Mouse (Mus musculus) Patski (cell line): ENCODE data around the gene Nck1. TPM values are rescaled to one million over a fixed set of nuclear protein-coding genes. Genes with fewer than 3 reads are reported as not detected.
A peak's percentile ranks its signal among the peaks of the same experiment; 100 is the strongest.

Experiments used
- ATAC-seq: fragments of 100-300 bp; one replicate; pipeline ENCODE4 v1.8.0; 2021
- CTCF ChIA-PET: fragments of 350-600 bp; sonication (Branson Sonifier 250); formaldehyde crosslinking; loops from one replicate; lab custom pipeline; 2022; ENCODE audit warnings: inconsistent platforms; lab: Charles Lee
- POLR2A ChIA-PET: fragments of 350-600 bp; sonication (Branson Sonifier 250); formaldehyde crosslinking; loops from one replicate; lab custom pipeline; 2022; ENCODE audit warnings: antibody characterized with exemption, inconsistent platforms; lab: Charles Lee
- DNase-seq: peaks from one replicate; pipeline ENCODE4 v3.0.0-alpha.2; 2011; ENCODE audit warnings: low read depth, low spot score
- H3K27me3 ChIP-seq: fragments of 371-371 bp; one replicate; pipeline ENCODE4 v1.5.1; 2021
- CTCF ChIP-seq: fragments of 100-300 bp; IDR thresholded peaks from one replicate; pipeline ENCODE4 v1.5.1; 2021
- in situ Hi-C: fragments of 300-500 bp; cut with MboI; formaldehyde crosslinking; loops from 3 replicates; pipeline ENCODE4 v1.11.1; 2018; ENCODE audit warnings: low pct_unique_long_range_greater_than_20kb, mixed read lengths
- polyA plus RNA-seq: library from polyadenylated mRNA; unstranded; gene quantifications from one replicate; pipeline ENCODE4 v1.2.3, GENCODE M21; 2021

The Nck1 gene
- polyA plus RNA-seq, 1 experiment from 2014 or later, result 65.1 TPM

- DNase-seq (no peak), ATAC-seq (no peak)
- in situ Hi-C loops, result no loop called here
- TF ChIP-seq CTCF, result no peak
- CTCF ChIA-PET, result interaction anchor here (1.4 kb wide), 1 partner anchor 19 kb away, joined by 4 read pairs; no protein-coding TSS in a partner anchor
- no peaks in the 10 kb centered on the region for H3K27me3 ChIP-seq
- POLR2A ChIA-PET, result interaction anchor here (1.1 kb wide), 1 partner anchor 20 kb away, joined by 3 read pairs; no protein-coding TSS in a partner anchor
Observed at GRCm38 (mm10) chr9:100472931-100473330, 73.0 kb downstream of the Nck1 start.

DNA sequence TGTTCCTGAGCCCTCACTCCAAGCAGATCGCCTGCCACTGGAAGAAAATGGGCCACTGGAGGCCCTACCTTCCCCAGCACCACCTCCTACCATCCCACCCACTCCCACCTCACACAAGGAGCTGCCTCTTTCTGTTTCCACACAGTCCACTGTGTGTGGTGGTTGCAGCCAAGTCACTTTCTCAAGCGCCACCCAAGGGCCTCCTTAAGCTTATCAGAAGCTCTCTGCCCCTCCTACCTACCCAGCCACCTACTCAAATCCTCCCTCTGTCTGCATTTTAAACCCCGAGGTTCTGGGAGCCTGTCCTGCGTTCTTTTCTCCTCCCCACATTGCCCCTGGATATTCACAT, 74.4 kb downstream of the Nck1 start:
- no peak for TF ChIP-seq CTCF
- H3K27me3 ChIP-seq, result no peaks in the 10 kb centered on the region
- in situ Hi-C loops, result no loop called here
- POLR2A ChIA-PET, result interaction anchor here (0.5 kb wide), 1 partner anchor 173 kb away, joined by 8 read pairs; no protein-coding TSS in a partner anchor
- DNase-seq, result no peak
- ATAC-seq, result no peak
- CTCF ChIA-PET, result interaction anchor here (1.4 kb wide), 1 partner anchor 17 kb away, joined by 4 read pairs; no protein-coding TSS in a partner anchor

DNA sequence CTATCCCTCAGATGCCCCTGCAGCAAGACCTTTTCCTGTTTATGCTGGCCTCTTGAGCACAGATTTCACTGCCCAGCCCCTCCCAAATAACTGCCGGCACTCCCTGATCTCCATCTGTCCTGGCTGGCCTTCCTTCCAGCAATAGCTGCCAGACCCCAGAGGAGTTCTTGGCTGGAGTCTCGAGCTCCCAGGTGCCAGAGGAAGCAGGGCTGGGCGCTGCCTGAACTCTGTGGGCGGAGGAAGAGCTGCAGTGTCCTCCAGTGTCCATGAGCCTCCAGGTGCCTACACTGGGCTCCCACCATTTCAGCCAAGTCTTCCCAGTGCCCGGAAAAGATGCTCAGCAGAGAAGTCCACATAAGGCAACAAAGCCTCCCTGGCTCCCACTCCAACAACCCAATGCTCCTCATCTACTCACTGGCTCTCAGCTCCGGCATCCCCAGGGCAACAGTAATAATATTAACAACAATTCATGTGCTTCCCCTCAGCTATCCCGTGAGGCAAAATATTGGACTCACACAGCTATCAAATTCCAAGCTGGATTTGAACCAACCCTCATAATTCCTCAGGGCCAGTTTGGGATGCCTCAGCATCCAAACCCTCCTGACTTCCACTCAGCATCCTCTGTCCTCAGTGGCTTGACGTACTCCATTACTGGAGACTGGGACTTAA, 74.9 kb downstream of the Nck1 start:
- no peak for DNase-seq
- in situ Hi-C loops, result no loop called here
- TF ChIP-seq CTCF, result no peak
- H3K27me3 ChIP-seq, result no peaks in the 10 kb centered on the region
- POLR2A ChIA-PET, result interaction anchor here (0.5 kb wide), 1 partner anchor 174 kb away, joined by 8 read pairs; no protein-coding TSS in a partner anchor
- CTCF ChIA-PET, result interaction anchor here (1.0 kb wide), 1 partner anchor 9 kb away, joined by 3 read pairs; no protein-coding TSS in a partner anchor
- ATAC-seq, result no peak

DNA sequence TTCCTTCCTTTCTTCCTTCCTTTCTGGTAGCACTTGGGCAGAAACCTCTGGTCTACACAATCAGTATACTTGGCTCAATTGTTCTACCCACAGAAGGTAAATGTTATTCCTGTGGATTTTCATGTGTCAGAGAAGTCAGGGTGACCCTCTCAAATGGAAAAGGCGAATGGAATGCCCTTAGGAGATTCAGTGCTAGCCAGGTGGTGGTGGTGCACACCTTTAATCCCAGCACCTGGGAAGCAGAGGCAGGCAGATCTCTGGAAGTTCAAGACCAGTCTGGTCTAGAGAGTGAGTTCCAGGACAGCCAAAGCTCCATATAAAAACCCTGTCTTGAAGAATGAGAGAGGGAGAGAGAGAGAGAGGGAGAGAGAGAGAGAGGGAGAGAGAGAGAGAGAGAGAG, 75.7 kb downstream of the Nck1 start:
- POLR2A ChIA-PET, result no interaction called here
- CTCF ChIA-PET, result interaction anchor here (1.0 to 1.8 kb wide), 2 partner anchors 10 to 173 kb away, joined by 3 to 5 read pairs; no protein-coding TSS in a partner anchor
- no peak for DNase-seq
- no peak for ATAC-seq
- TF ChIP-seq CTCF, result no peak
- H3K27me3 ChIP-seq, result no peaks in the 10 kb centered on the region
- in situ Hi-C loops, result no loop called here

GRCm38 (mm10) chr9:100469681-100470080, 76.3 kb downstream of the Nck1 start:
- no peak for ATAC-seq
- H3K27me3 ChIP-seq, result no peaks in the 10 kb centered on the region
- no peak for DNase-seq
- in situ Hi-C loops, result no loop called here
- CTCF ChIA-PET, result interaction anchor here (1.8 kb wide), 1 partner anchor 173 kb away, joined by 5 read pairs; no protein-coding TSS in a partner anchor
- TF ChIP-seq CTCF, result no peak
- POLR2A ChIA-PET, result no interaction called here

DNA sequence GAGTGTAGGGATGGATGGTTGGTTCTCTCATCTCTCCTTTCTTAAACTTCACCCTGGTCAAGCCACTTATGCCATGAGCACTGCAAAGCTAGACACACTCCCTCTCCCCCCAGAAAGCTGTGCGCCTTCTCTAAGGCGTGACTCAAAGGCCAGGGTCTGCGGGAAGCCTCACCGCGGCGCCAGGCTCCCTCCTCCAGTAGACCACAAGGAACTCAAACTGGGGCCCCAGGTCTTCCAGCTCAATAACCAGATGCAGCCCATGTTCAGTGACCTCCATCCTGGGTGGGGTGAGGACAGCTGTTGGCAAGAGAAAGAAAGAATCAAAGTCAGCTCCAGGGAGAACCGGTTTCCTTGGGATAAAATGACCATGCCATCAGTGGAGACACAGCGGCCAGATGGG, 77.8 kb downstream of the Nck1 start:
- in situ Hi-C loops, result no loop called here
- POLR2A ChIA-PET, result no interaction called here
- DNase-seq (no peak), ATAC-seq (no peak)
- H3K27me3 ChIP-seq, result no peaks in the 10 kb centered on the region
- CTCF ChIA-PET, result interaction anchor here (0.7 to 1.3 kb wide), 2 partner anchors 13 to 14 kb away, joined by 3 read pairs; no protein-coding TSS in a partner anchor
- TF ChIP-seq CTCF, result no peak

- TF ChIP-seq CTCF, result no peak
- ChIA-PET CTCF (interaction anchor here (0.9 to 1.3 kb wide), 3 partner anchors 12 to 18 kb away, joined by 3 read pairs; partner anchors contain the start of gene Il20rb), POLR2A (interaction anchor here (0.6 kb wide), 1 partner anchor 44 kb away, joined by 4 read pairs; no protein-coding TSS in a partner anchor)
- DNase-seq (no peak), ATAC-seq (peak; percentile 27)
- in situ Hi-C loops, result no loop called here
- no peaks in the 10 kb centered on the region for H3K27me3 ChIP-seq
Observed at GRCm38 (mm10) chr9:100467653-100468052, 78.3 kb downstream of the Nck1 start.

- no peak for TF ChIP-seq CTCF
- in situ Hi-C loops, result no loop called here
- POLR2A ChIA-PET, result no interaction called here
- ATAC-seq, result no peak
- CTCF ChIA-PET, result interaction anchor here (1.3 kb wide), 2 partner anchors 11 to 19 kb away, joined by 3 read pairs; partner anchors contain the start of gene Il20rb
- DNase-seq, result no peak
- H3K27me3 ChIP-seq, result no peaks in the 10 kb centered on the region
Observed at GRCm38 (mm10) chr9:100466743-100467142, 79.2 kb downstream of the Nck1 start.

DNA sequence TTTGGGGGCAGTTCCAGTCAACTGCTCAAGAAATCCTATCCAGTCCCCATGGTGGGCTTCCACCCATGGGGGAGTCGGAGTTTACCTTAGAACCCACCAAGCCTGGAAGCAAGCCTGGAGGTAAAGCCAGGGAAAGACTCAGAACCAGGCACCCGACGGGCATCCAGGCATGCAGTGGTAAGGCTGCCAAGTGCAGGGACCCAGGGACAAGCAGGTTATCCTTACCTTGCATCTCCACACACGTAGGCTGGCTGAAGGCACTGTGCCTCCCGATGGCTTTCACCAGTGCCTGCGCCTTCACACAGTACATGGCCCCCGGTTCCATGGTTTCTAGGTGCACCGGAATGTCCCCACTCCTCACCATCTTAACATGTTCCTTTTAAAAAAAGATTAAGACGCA, 79.9 kb downstream of the Nck1 start:
- POLR2A ChIA-PET, result no interaction called here
- DNase-seq (no peak), ATAC-seq (no peak)
- H3K27me3 ChIP-seq, result no peaks in the 10 kb centered on the region
- TF ChIP-seq CTCF, result no peak
- in situ Hi-C loops, result no loop called here
- CTCF ChIA-PET, result interaction anchor here (0.8 to 1.3 kb wide), 2 partner anchors 20 to 177 kb away, joined by 3 read pairs; partner anchors contain the start of gene Il20rb

- no peaks in the 10 kb centered on the region for H3K27me3 ChIP-seq
- in situ Hi-C loops, result no loop called here
- POLR2A ChIA-PET, result no interaction called here
- no peak for TF ChIP-seq CTCF
- CTCF ChIA-PET, result interaction anchor here (0.8 kb wide), 1 partner anchor 178 kb away, joined by 3 read pairs; no protein-coding TSS in a partner anchor
- DNase-seq, result no peak
- no peak for ATAC-seq
Observed at GRCm38 (mm10) chr9:100465380-100465779, 80.6 kb downstream of the Nck1 start.

- H3K27me3 ChIP-seq, result no peaks in the 10 kb centered on the region
- DNase-seq (no peak), ATAC-seq (no peak)
- in situ Hi-C loops, result no loop called here
- CTCF ChIA-PET, result no interaction called here
- no peak for TF ChIP-seq CTCF
- POLR2A ChIA-PET, result no interaction called here
Observed at GRCm38 (mm10) chr9:100463771-100464170, 82.2 kb downstream of the Nck1 start.
